Mouse (Mus musculus) spleen, adult 2 months (tissue): ENCODE data around the gene Nuak2.

Source experiments
- CTCF ChIP-seq: fragments of 200-500 bp; IDR thresholded peaks from 2 replicates; pipeline ENCODE4 v1.5.1; 2011; ENCODE audit warnings: mild to moderate bottlenecking, inconsistent platforms; ENCODE audit not compliant: insufficient read depth, insufficient read length, insufficient replicate concordance; ENCODE audit errors: extremely low read depth
- POLR2A ChIP-seq: fragments of 200-500 bp; IDR thresholded peaks from 2 replicates; pipeline ENCODE4 v1.6.1; 2011; ENCODE audit warnings: low read depth, low read length, inconsistent platforms

GRCm38 (mm10) chr1:132312043-132312442, 3.9 kb upstream of the Nuak2 start:
- TF ChIP-seq CTCF (no peak), POLR2A (no peak)
